Mouse (Mus musculus) heart, embryonic 11.5 days (tissue): ENCODE results near the gene Afap1. TPM values are rescaled to one million over a fixed set of nuclear protein-coding genes. Genes with fewer than 3 reads are reported as not detected.

Experiments used
- ATAC-seq: fragments of 200-750 bp; cut with Nextera tagmentation; replicated peaks from 2 replicates; pipeline ENCODE4 v1.8.0; 2017; ENCODE audit warnings: moderate library complexity; ENCODE audit not compliant: insufficient number of reproducible peaks, low FRiP score, low TSS enrichment
- H3K27ac ChIP-seq: fragments of 300-500 bp; sonication (generic); 2 replicates; pipeline ENCODE4 v1.5.1; 2014; ENCODE audit warnings: mild to moderate bottlenecking, low read depth, low read length
- H3K27me3 ChIP-seq: fragments of 300-500 bp; sonication (generic); 2 replicates; pipeline ENCODE4 v1.6.1; 2014; ENCODE audit warnings: mild to moderate bottlenecking, low read length, mixed read lengths; ENCODE audit not compliant: control insufficient read depth, insufficient read depth
- H3K36me3 ChIP-seq: fragments of 300-500 bp; sonication (generic); 2 replicates; pipeline ENCODE4 v1.6.1; 2014; ENCODE audit warnings: mild to moderate bottlenecking, low read length, moderate library complexity, mixed read lengths; ENCODE audit not compliant: control insufficient read depth, insufficient read depth
- H3K4me1 ChIP-seq: fragments of 300-500 bp; sonication (generic); 2 replicates; pipeline ENCODE4 v1.6.1; 2014; ENCODE audit warnings: low read length; ENCODE audit not compliant: control insufficient read depth, insufficient read depth
- H3K4me2 ChIP-seq: fragments of 300-500 bp; sonication (generic); 2 replicates; pipeline ENCODE4 v1.6.1; 2014; ENCODE audit warnings: mild to moderate bottlenecking, moderate library complexity
- H3K4me3 ChIP-seq: fragments of 300-500 bp; sonication (generic); 2 replicates; pipeline ENCODE4 v1.5.1; 2014; ENCODE audit warnings: low read depth, low read length
- H3K9ac ChIP-seq: fragments of 300-500 bp; sonication (generic); 2 replicates; pipeline ENCODE4 v1.6.1; 2014; ENCODE audit warnings: mild to moderate bottlenecking, low read depth, low read length, moderate library complexity
- H3K9me3 ChIP-seq: fragments of 300-500 bp; sonication (generic); replicated peaks from 2 replicates; pipeline ENCODE4 v1.6.1; 2016; ENCODE audit warnings: low read length; ENCODE audit not compliant: control insufficient read depth
- WGBS: fragments of 180-500 bp; shearing (Covaris S2); extraction: QIAGEN DNeasy Blood & Tissue Kit; methylation state at CpG from one replicate; pipeline ENCODE4 v1.1.7; 2014; ENCODE audit not compliant: insufficient replicate concordance; 5-methylcytosine and 5-hydroxymethylcytosine counted together
- polyA plus RNA-seq: library from polyadenylated mRNA; unstranded; fragments of >200 nt; fragmentation: Nextera tagmentation; extraction: Ambion mirVana; gene quantifications from 2 replicates; pipeline ENCODE4 v1.2.1, GENCODE M21; 2014

The Afap1 gene
- polyA plus RNA-seq, 1 experiment from 2014 or later, result 19.9 TPM

- H3K4me2 ChIP-seq, result peak overlapping the region; percentile 14; the same call in 1 of the 2 replicates
- H3K9me3 ChIP-seq, result no peaks in the 10 kb centered on the region
- 25% methylated on average over 8 of the region's 8 CpGs for WGBS
- H3K9ac ChIP-seq, result peak overlapping the region; percentile 54; the same call in 1 of the 2 replicates
- no peaks in the 10 kb centered on the region for H3K36me3 ChIP-seq
- H3K4me3 ChIP-seq, result no peak overlapping the region
- H3K27ac ChIP-seq, result peak overlapping the region; percentile 74
- no peaks in the 10 kb centered on the region for H3K27me3 ChIP-seq
- no peak for ATAC-seq
- H3K4me1 ChIP-seq, result peaks cover 70% of the 10 kb centered on the region
Observed at GRCm38 (mm10) chr5:35918387-35918786, 25.3 kb downstream of the Afap1 start.

GRCm38 (mm10) chr5:35920076-35920475, 27.0 kb downstream of the Afap1 start:
- Histone ChIP-seq H3K27ac (peak overlapping the region; percentile 63), H3K4me3 (no peak overlapping the region), H3K27me3 (no peaks in the 10 kb centered on the region), H3K9me3 (no peaks in the 10 kb centered on the region), H3K4me1 (peaks cover 84% of the 10 kb centered on the region), H3K36me3 (no peaks in the 10 kb centered on the region), H3K4me2 (no peak overlapping the region), H3K9ac (no peak overlapping the region)
- 48% methylated on average over 4 of the region's 4 CpGs for WGBS
- ATAC-seq, result no peak

- ATAC-seq, result no peak
- H3K9ac ChIP-seq, result no peak overlapping the region; the same call in 1 of the 2 replicates
- H3K4me2 ChIP-seq, result no peak overlapping the region
- H3K36me3 ChIP-seq, result no peaks in the 10 kb centered on the region
- H3K27me3 ChIP-seq, result no peaks in the 10 kb centered on the region
- H3K4me3 ChIP-seq, result no peak overlapping the region
- H3K27ac ChIP-seq, result peak overlapping the region; percentile 99
- H3K9me3 ChIP-seq, result no peaks in the 10 kb centered on the region
- peaks cover 85% of the 10 kb centered on the region for H3K4me1 ChIP-seq
Observed at GRCm38 (mm10) chr5:35920557-35920956, 27.4 kb downstream of the Afap1 start.

- 39% methylated on average over 6 of the region's 6 CpGs for WGBS
- no peak for ATAC-seq
- Histone ChIP-seq H3K9me3 (no peaks in the 10 kb centered on the region), H3K4me1 (peaks cover 86% of the 10 kb centered on the region), H3K4me2 (peak overlapping the region; percentile 53), H3K4me3 (no peak overlapping the region), H3K9ac (peak overlapping the region; percentile 31), H3K36me3 (no peaks in the 10 kb centered on the region), H3K27me3 (no peaks in the 10 kb centered on the region), H3K27ac (peak overlapping the region; percentile 99)
Observed at GRCm38 (mm10) chr5:35921141-35921540, 28.0 kb downstream of the Afap1 start.

- Histone ChIP-seq H3K9ac (peak overlapping the region; percentile 31; the same call in 1 of the 2 replicates), H3K4me3 (no peak overlapping the region), H3K9me3 (no peaks in the 10 kb centered on the region), H3K36me3 (no peaks in the 10 kb centered on the region), H3K4me1 (peaks cover 88% of the 10 kb centered on the region), H3K27me3 (no peaks in the 10 kb centered on the region), H3K27ac (peak overlapping the region; percentile 99), H3K4me2 (peak overlapping the region; percentile 53)
- 16% methylated on average over 10 of the region's 10 CpGs for WGBS
- peak; percentile 78 for ATAC-seq
Observed at GRCm38 (mm10) chr5:35921595-35922254, 28.6 kb downstream of the Afap1 start.

GRCm38 (mm10) chr5:35923448-35923847, 30.3 kb downstream of the Afap1 start:
- 74% methylated on average over 6 of the region's 6 CpGs for whole genome bisulfite sequencing
- Histone ChIP-seq H3K9ac (no peak overlapping the region), H3K4me1 (peaks cover 84% of the 10 kb centered on the region), H3K9me3 (no peaks in the 10 kb centered on the region), H3K4me2 (no peak overlapping the region), H3K27ac (peak overlapping the region; percentile 99), H3K36me3 (no peaks in the 10 kb centered on the region), H3K4me3 (no peak overlapping the region), H3K27me3 (no peaks in the 10 kb centered on the region)
- ATAC-seq, result no peak

GRCm38 (mm10) chr5:35925171-35925634, 32.1 kb downstream of the Afap1 start:
- peak overlapping the region; percentile 22; the same call in 1 of the 2 replicates for H3K4me2 ChIP-seq
- H3K27me3 ChIP-seq, result no peaks in the 10 kb centered on the region
- peak overlapping the region; percentile 31 for H3K27ac ChIP-seq
- 48% methylated on average over 12 of the region's 12 CpGs for WGBS
- no peak overlapping the region for H3K4me3 ChIP-seq
- H3K9ac ChIP-seq, result peak overlapping the region; percentile 22; the same call in 1 of the 2 replicates
- H3K9me3 ChIP-seq, result no peaks in the 10 kb centered on the region
- peaks cover 67% of the 10 kb centered on the region for H3K4me1 ChIP-seq
- no peaks in the 10 kb centered on the region for H3K36me3 ChIP-seq
- ATAC-seq, result no peak

- no peak overlapping the region for H3K4me3 ChIP-seq
- 87% methylated on average over 8 of the region's 8 CpGs for WGBS
- no peak overlapping the region for H3K27ac ChIP-seq
- H3K9ac ChIP-seq, result peak overlapping the region; percentile 17; the same call in 1 of the 2 replicates
- no peak overlapping the region for H3K4me2 ChIP-seq
- no peaks in the 10 kb centered on the region for H3K27me3 ChIP-seq
- ATAC-seq, result no peak
- no peaks in the 10 kb centered on the region for H3K36me3 ChIP-seq
- no peaks in the 10 kb centered on the region for H3K9me3 ChIP-seq
- peaks cover 64% of the 10 kb centered on the region for H3K4me1 ChIP-seq
Observed at GRCm38 (mm10) chr5:35926511-35926910, 33.4 kb downstream of the Afap1 start.

- Histone ChIP-seq H3K4me1 (peaks cover 56% of the 10 kb centered on the region), H3K27ac (peak overlapping the region; percentile 29; the same call in 1 of the 2 replicates), H3K36me3 (no peaks in the 10 kb centered on the region; the same call in 1 of the 2 replicates), H3K4me2 (no peak overlapping the region), H3K4me3 (no peak overlapping the region), H3K27me3 (no peaks in the 10 kb centered on the region), H3K9me3 (no peaks in the 10 kb centered on the region), H3K9ac (no peak overlapping the region)
- 39% methylated on average over 5 of the region's 5 CpGs for WGBS
- no peak for ATAC-seq
Observed at GRCm38 (mm10) chr5:35931296-35931695, 38.2 kb downstream of the Afap1 start.
